Comparison of ENCODE assay signal across 16 mouse cellular contexts in genomic region chr14:121912501-121912900, GRCm38 (mm10).
"Had no signal": no experiment of that assay in that cellular context is flagged by ENCODE, and none has a peak within 500 bp of the region (broad histone marks: within the 10 kb centered on the region; RNA-seq: fewer than 3 reads in every experiment).

No protein-coding gene starts in this region.

- H3K4me3 ChIP-seq: neural tube, embryonic 12.5 days; neural tube, embryonic 13.5 days; neural tube, embryonic 15.5 days; stomach, embryonic 15.5 days had no signal

- H3K27ac ChIP-seq: neural tube, embryonic 12.5 days; neural tube, embryonic 13.5 days; neural tube, embryonic 15.5 days; stomach, embryonic 15.5 days; stomach, postnatal 0 days had no signal

- DNase-seq: retina, postnatal 1 day; right cerebral cortex, adult 18-20 months; right cerebral cortex, postnatal 14 days; right cerebral cortex, postnatal 25 days; right cerebral cortex, postnatal 4 days; spleen, adult 18-20 months; thymus, adult 18-20 months; thymus, adult 2 months; thymus, postnatal 14 days; thymus, postnatal 36 days; thymus, postnatal 4 days had no signal
